Mouse (Mus musculus) forebrain, postnatal 0 days (tissue): ENCODE results near the gene Rph3al. TPM values are rescaled to one million over a fixed set of nuclear protein-coding genes. Genes with fewer than 3 reads are reported as not detected.

Experiments
- ATAC-seq: fragments of 200-750 bp; cut with Nextera tagmentation; 2 replicates; pipeline ENCODE4 v1.8.0; 2017; ENCODE audit warnings: mild to moderate bottlenecking, moderate library complexity
- DNase-seq: peaks from one replicate; pipeline ENCODE4 v3.0.0-alpha.2; 2015
- H3K27ac ChIP-seq: fragments of 300-500 bp; sonication (generic); 2 replicates; pipeline ENCODE4 v1.5.1; 2014; ENCODE audit warnings: low read depth, mild to moderate bottlenecking, antibody characterized with exemption, low read length, moderate library complexity, mixed read lengths
- H3K27me3 ChIP-seq: fragments of 300-500 bp; sonication (generic); 2 replicates; pipeline ENCODE4 v1.6.1; 2014; ENCODE audit warnings: mild to moderate bottlenecking, low read length, mixed read lengths; ENCODE audit not compliant: insufficient read depth
- H3K36me3 ChIP-seq: fragments of 300-500 bp; sonication (generic); 2 replicates; pipeline ENCODE4 v1.6.1; 2014; ENCODE audit warnings: mild to moderate bottlenecking, moderate library complexity; ENCODE audit not compliant: insufficient read depth
- H3K4me1 ChIP-seq: fragments of 300-500 bp; sonication (generic); 2 replicates; pipeline ENCODE4 v1.6.1; 2014; ENCODE audit warnings: antibody characterized with exemption; ENCODE audit not compliant: insufficient read depth
- H3K4me2 ChIP-seq: fragments of 300-500 bp; sonication (generic); 2 replicates; pipeline ENCODE4 v1.6.1; 2014; ENCODE audit warnings: low read depth, mild to moderate bottlenecking, moderate library complexity
- H3K4me3 ChIP-seq: fragments of 300-500 bp; sonication (generic); 2 replicates; pipeline ENCODE4 v1.5.1; 2014; ENCODE audit warnings: low read depth, low read length, mixed read lengths
- H3K9ac ChIP-seq: fragments of 300-500 bp; sonication (generic); 2 replicates; pipeline ENCODE4 v1.6.1; 2014; ENCODE audit warnings: mild to moderate bottlenecking
- H3K9me3 ChIP-seq: fragments of 300-500 bp; sonication (generic); 2 replicates; pipeline ENCODE4 v1.6.1; 2016; ENCODE audit warnings: low read length
- CTCF ChIP-seq: sonication (generic); IDR thresholded peaks from 2 replicates; pipeline ENCODE4 v1.5.1; 2016; ENCODE audit warnings: antibody characterized with exemption, control low read depth, low read depth
- WGBS: fragments of 180-500 bp; shearing (Covaris S2); extraction: QIAGEN DNeasy Blood & Tissue Kit; methylation state at CpG from one replicate; pipeline ENCODE4 v1.1.7; 2014; 5-methylcytosine and 5-hydroxymethylcytosine counted together
- polyA plus RNA-seq: library from polyadenylated mRNA; unstranded; fragments of >200 nt; fragmentation: Nextera tagmentation; extraction: Ambion mirVana; gene quantifications from 2 replicates; pipeline ENCODE4 v1.2.1, GENCODE M21; 2015
- total RNA-seq: library from RNA; depleted of rRNA; stranded (reverse); fragments of >200 nt; gene quantifications from 2 replicates; pipeline ENCODE4 v1.2.3, GENCODE M21; 2014

Rph3al gene
- total and polyA plus RNA-seq, 2 experiments from 2014 or later = 1.9 to 2.4 TPM

- H3K27ac ChIP-seq = 0 out of 2 replicates have a peak overlapping the region, but pooled peaks have one; percentile 2
These were observed 73.0 kb downstream of the Rph3al start for GRCm38 (mm10) chr11:75865253-75865619.

GRCm38 (mm10) chr11:75864529-75865252 lies 73.5 kb downstream of the Rph3al start:
- DNase-seq = no peak
- no peak for ATAC-seq
- Histone ChIP-seq H3K36me3 (no peaks in the 10 kb centered on the region), H3K9me3 (no peaks in the 10 kb centered on the region), H3K4me3 (no peak overlapping the region), H3K4me2 (no peak overlapping the region), H3K27ac (no peak overlapping the region), H3K4me1 (no peaks in the 10 kb centered on the region; the same call in 1 of the 2 replicates), H3K9ac (no peak overlapping the region), H3K27me3 (no peaks in the 10 kb centered on the region)
- 41% methylated on average over 4 of the region's 4 CpGs for WGBS
- TF ChIP-seq CTCF = no peak

More at GRCm38 (mm10) chr11:75865253-75865619, 73.0 kb downstream of the Rph3al start:
- H3K4me2 ChIP-seq = no peak overlapping the region
- DNase-seq (no peak), ATAC-seq (peak; percentile 57)
- no peak for TF ChIP-seq CTCF
- no peaks in the 10 kb centered on the region for H3K36me3 ChIP-seq
- WGBS = 15% methylated on average over 7 of the region's 7 CpGs
- no peak overlapping the region for H3K4me3 ChIP-seq
- no peak overlapping the region for H3K9ac ChIP-seq
- peaks cover 5% of the 10 kb centered on the region; the same call in 1 of the 2 replicates for H3K4me1 ChIP-seq
- H3K9me3 ChIP-seq = no peaks in the 10 kb centered on the region
- no peaks in the 10 kb centered on the region for H3K27me3 ChIP-seq

- no peaks in the 10 kb centered on the region for H3K36me3 ChIP-seq
- WGBS = 39% methylated on average over 4 of the region's 4 CpGs
- H3K9me3 ChIP-seq = no peaks in the 10 kb centered on the region
- no peak for ATAC-seq
- H3K4me3 ChIP-seq = no peak overlapping the region
- no peak overlapping the region for H3K4me2 ChIP-seq
- no peak for DNase-seq
- no peaks in the 10 kb centered on the region; the same call in 1 of the 2 replicates for H3K4me1 ChIP-seq
- H3K9ac ChIP-seq = no peak overlapping the region
- H3K27ac ChIP-seq = no peak overlapping the region
- TF ChIP-seq CTCF = no peak
- no peaks in the 10 kb centered on the region for H3K27me3 ChIP-seq
These were observed 75.8 kb downstream of the Rph3al start for GRCm38 (mm10) chr11:75862466-75862865.

- Histone ChIP-seq H3K9ac (no peak overlapping the region), H3K4me2 (no peak overlapping the region), H3K27me3 (no peaks in the 10 kb centered on the region), H3K36me3 (no peaks in the 10 kb centered on the region), H3K4me1 (no peaks in the 10 kb centered on the region; the same call in 1 of the 2 replicates), H3K9me3 (no peaks in the 10 kb centered on the region), H3K4me3 (no peak overlapping the region), H3K27ac (no peak overlapping the region)
- no peak for TF ChIP-seq CTCF
- WGBS = 66% methylated on average over 4 of the region's 4 CpGs
- no peak for DNase-seq
- ATAC-seq = no peak
These were observed 76.6 kb downstream of the Rph3al start for GRCm38 (mm10) chr11:75861653-75862052.

- Histone ChIP-seq H3K27ac (no peak overlapping the region), H3K9me3 (no peaks in the 10 kb centered on the region), H3K9ac (no peak overlapping the region), H3K36me3 (no peaks in the 10 kb centered on the region), H3K4me2 (no peak overlapping the region), H3K4me3 (no peak overlapping the region), H3K4me1 (no peaks in the 10 kb centered on the region; the same call in 1 of the 2 replicates), H3K27me3 (no peaks in the 10 kb centered on the region)
- ATAC-seq = no peak
- no peak for DNase-seq
- WGBS = 39% methylated on average over 14 of the region's 14 CpGs
- TF ChIP-seq CTCF = no peak
These were observed 77.0 kb downstream of the Rph3al start for GRCm38 (mm10) chr11:75861213-75861612.

- no peaks in the 10 kb centered on the region; the same call in 1 of the 2 replicates for H3K4me1 ChIP-seq
- H3K27ac ChIP-seq = no peak overlapping the region
- DNase-seq (no peak), ATAC-seq (no peak)
- H3K4me3 ChIP-seq = no peak overlapping the region
- H3K36me3 ChIP-seq = no peaks in the 10 kb centered on the region
- TF ChIP-seq CTCF = no peak
- no peak overlapping the region for H3K9ac ChIP-seq
- H3K27me3 ChIP-seq = no peaks in the 10 kb centered on the region
- 80% methylated on average over 8 of the region's 8 CpGs for WGBS
- no peaks in the 10 kb centered on the region for H3K9me3 ChIP-seq
- no peak overlapping the region for H3K4me2 ChIP-seq
These were observed 78.8 kb downstream of the Rph3al start for GRCm38 (mm10) chr11:75859460-75859859.

GRCm38 (mm10) chr11:75858975-75859374 lies 79.3 kb downstream of the Rph3al start:
- no peaks in the 10 kb centered on the region; the same call in 1 of the 2 replicates for H3K4me1 ChIP-seq
- H3K4me3 ChIP-seq = no peak overlapping the region
- no peak overlapping the region for H3K9ac ChIP-seq
- H3K27me3 ChIP-seq = no peaks in the 10 kb centered on the region
- peak; percentile 14; the same call in 1 of the 2 replicates for ATAC-seq
- H3K4me2 ChIP-seq = no peak overlapping the region
- H3K27ac ChIP-seq = no peak overlapping the region
- H3K36me3 ChIP-seq = no peaks in the 10 kb centered on the region
- no peaks in the 10 kb centered on the region for H3K9me3 ChIP-seq
- DNase-seq = no peak
- TF ChIP-seq CTCF = no peak
- WGBS = 36% methylated on average over 2 of the region's 2 CpGs
